Mouse (Mus musculus) MEL (cell line): Measurements from ENCODE around the gene Sox5. TPM values are rescaled to one million over a fixed set of nuclear protein-coding genes. Genes with fewer than 3 reads are reported as not detected.

Experiments
- DNase-seq: peaks from one replicate; pipeline ENCODE4 v3.0.0; 2011; ENCODE audit warnings: low read depth, low spot score
- H3K27ac ChIP-seq: 2 replicates; pipeline ENCODE4 v1.5.1; 2012; ENCODE audit warnings: low read depth, mild to moderate bottlenecking, control low read depth, low read length, moderate library complexity; ENCODE audit not compliant: control insufficient read depth
- H3K27me3 ChIP-seq, 2 experiments: fragments of 150-350 bp in 1 of 2; sonication (generic) in 1 of 2; 2 replicates each; pipeline ENCODE4 v1.6.1; 2012; ENCODE audit warnings: low read length in 2 of 2, mild to moderate bottlenecking in 2 of 2, improper control_type of control experiment in 1 of 2, moderate library complexity in 1 of 2; ENCODE audit not compliant: insufficient read depth in 2 of 2, control insufficient read depth in 1 of 2
- H3K36me3 ChIP-seq, 2 experiments: 2 replicates each; pipeline ENCODE4 v1.6.1; 2012 to 2014; ENCODE audit warnings: low read length in 2 of 2, improper control_type of control experiment in 1 of 2, inconsistent platforms in 1 of 2, mild to moderate bottlenecking in 1 of 2; ENCODE audit not compliant: insufficient read depth in 2 of 2, control insufficient read depth in 1 of 2
- H3K4me1 ChIP-seq, 2 experiments: fragments of 150-350 bp in 1 of 2; sonication (generic) in 1 of 2; 2 replicates each; pipeline ENCODE4 v1.6.1; 2012; ENCODE audit warnings: low read length in 2 of 2, improper control_type of control experiment in 1 of 2, mild to moderate bottlenecking in 1 of 2; ENCODE audit not compliant: insufficient read depth in 2 of 2, control insufficient read depth in 1 of 2
- H3K4me3 ChIP-seq, 2 experiments: fragments of 150-350 bp in 1 of 2; sonication (generic) in 1 of 2; 2 replicates each; pipeline ENCODE4 v1.5.1; 2012; ENCODE audit warnings: low read depth in 2 of 2, low read length in 2 of 2, mild to moderate bottlenecking in 2 of 2, moderate library complexity in 2 of 2, control low read depth in 1 of 2, improper control_type of control experiment in 1 of 2; ENCODE audit not compliant: control insufficient read depth in 1 of 2, insufficient read depth in 1 of 2
- H3K79me2 ChIP-seq: 2 replicates; pipeline ENCODE4 v1.6.1; 2012; ENCODE audit warnings: mild to moderate bottlenecking, low read length, moderate library complexity; ENCODE audit not compliant: control insufficient read depth, poor library complexity, insufficient read depth
- H3K9ac ChIP-seq: 2 replicates; pipeline ENCODE4 v1.6.1; 2012; ENCODE audit warnings: low read depth, mild to moderate bottlenecking, control low read depth, low read length, moderate library complexity; ENCODE audit not compliant: control insufficient read depth, poor library complexity, severe bottlenecking
- H3K9me3 ChIP-seq: fragments of 150-350 bp; sonication (generic); replicated peaks from 2 replicates; pipeline ENCODE4 v1.6.1; 2012; ENCODE audit warnings: mild to moderate bottlenecking, low read length, improper control_type of control experiment, moderate library complexity; ENCODE audit not compliant: insufficient read depth
- CHD1 ChIP-seq: IDR thresholded peaks from 2 replicates; pipeline ENCODE4 v1.6.1; 2012; ENCODE audit warnings: low read depth, mild to moderate bottlenecking, inconsistent platforms, low read length, improper control_type of control experiment
- CTCF ChIP-seq, 3 experiments: IDR thresholded peaks in 2 of 3; conservative IDR thresholded peaks in 1 of 3; 2 replicates each; pipeline ENCODE4 v1.5.1; 2011 to 2012; ENCODE audit warnings: low read length in 3 of 3, low read depth in 2 of 3, mild to moderate bottlenecking in 2 of 3, improper control_type of control experiment in 1 of 3, inconsistent platforms in 1 of 3, mixed read lengths in 1 of 3, moderate library complexity in 1 of 3; ENCODE audit not compliant: control insufficient read depth in 1 of 3, insufficient read depth in 1 of 3, poor library complexity in 1 of 3, severe bottlenecking in 1 of 3
- ELF1 ChIP-seq: IDR thresholded peaks from 2 replicates; pipeline ENCODE4 v1.6.1; 2014; ENCODE audit warnings: low read depth, mild to moderate bottlenecking, inconsistent platforms, low read length, improper control_type of control experiment, moderate library complexity
- ETS1 ChIP-seq: IDR thresholded peaks from 2 replicates; pipeline ENCODE4 v1.6.1; 2012; ENCODE audit warnings: low read depth, mild to moderate bottlenecking, inconsistent platforms, low read length, improper control_type of control experiment, moderate library complexity
- HCFC1 ChIP-seq: IDR thresholded peaks from 2 replicates; pipeline ENCODE4 v1.6.1; 2012; ENCODE audit warnings: low read depth, mild to moderate bottlenecking, inconsistent platforms, low read length, improper control_type of control experiment, moderate library complexity
- KAT2A ChIP-seq: conservative IDR thresholded peaks from 2 replicates; pipeline ENCODE4 v1.6.1; 2012; ENCODE audit warnings: low read depth, low read length, improper control_type of control experiment, inconsistent platforms
- MAFK ChIP-seq: IDR thresholded peaks from 2 replicates; pipeline ENCODE4 v1.6.1; 2011; ENCODE audit warnings: low read depth, mild to moderate bottlenecking, low read length, improper control_type of control experiment, borderline replicate concordance
- MXI1 ChIP-seq: IDR thresholded peaks from 2 replicates; pipeline ENCODE4 v1.6.1; 2011; ENCODE audit warnings: mild to moderate bottlenecking, low read depth, low read length, improper control_type of control experiment
- MYB ChIP-seq: IDR thresholded peaks from 2 replicates; pipeline ENCODE4 v1.6.1; 2011; ENCODE audit warnings: mild to moderate bottlenecking, low read depth, low read length, improper control_type of control experiment
- NELFE ChIP-seq: IDR thresholded peaks from 2 replicates; pipeline ENCODE4 v1.6.1; 2011; ENCODE audit warnings: low read depth, low read length, improper control_type of control experiment
- NRF1 ChIP-seq: IDR thresholded peaks from 2 replicates; pipeline ENCODE4 v1.6.1; 2014; ENCODE audit warnings: low read depth, mild to moderate bottlenecking, inconsistent platforms, low read length, improper control_type of control experiment, moderate library complexity; ENCODE audit not compliant: poor library complexity, insufficient read depth, severe bottlenecking
- POLR2A ChIP-seq, 2 experiments: IDR thresholded peaks; 2 replicates each; pipeline ENCODE4 v1.6.1; 2011 to 2012; ENCODE audit warnings: low read length in 2 of 2, mild to moderate bottlenecking in 2 of 2, control low read depth in 1 of 2, improper control_type of control experiment in 1 of 2, low read depth in 1 of 2, moderate library complexity in 1 of 2; ENCODE audit not compliant: control insufficient read depth in 1 of 2, insufficient read depth in 1 of 2, poor library complexity in 1 of 2
- POLR2AphosphoS5 ChIP-seq: IDR thresholded peaks from 2 replicates; pipeline ENCODE4 v1.6.1; 2012; ENCODE audit warnings: low read depth, borderline replicate concordance, mild to moderate bottlenecking, inconsistent platforms, low read length, moderate library complexity, mixed read lengths
- RAD21 ChIP-seq: IDR thresholded peaks from 2 replicates; pipeline ENCODE4 v1.6.1; 2011; ENCODE audit warnings: mild to moderate bottlenecking, low read depth, low read length, improper control_type of control experiment
- SIN3A ChIP-seq: IDR thresholded peaks from 2 replicates; pipeline ENCODE4 v1.6.1; 2012; ENCODE audit warnings: low read length, improper control_type of control experiment, inconsistent platforms
- SMC3 ChIP-seq: IDR thresholded peaks from 2 replicates; pipeline ENCODE4 v1.6.1; 2011; ENCODE audit warnings: low read depth, low read length, improper control_type of control experiment
- TBP ChIP-seq: IDR thresholded peaks from 2 replicates; pipeline ENCODE4 v1.8.0; 2011; ENCODE audit warnings: low read depth, low read length, improper control_type of control experiment
- USF2 ChIP-seq, 2 experiments: IDR thresholded peaks; 2 replicates each; pipeline ENCODE4 v1.6.1; 2011 to 2012; ENCODE audit warnings: improper control_type of control experiment in 2 of 2, low read length in 2 of 2, borderline replicate concordance in 1 of 2, inconsistent platforms in 1 of 2, low read depth in 1 of 2, mild to moderate bottlenecking in 1 of 2; ENCODE audit not compliant: insufficient read depth in 1 of 2
- ZC3H11A ChIP-seq: IDR thresholded peaks from 2 replicates; pipeline ENCODE4 v1.6.1; 2012; ENCODE audit warnings: low read depth, mild to moderate bottlenecking, inconsistent platforms, low read length, improper control_type of control experiment
- ZNF384 ChIP-seq: IDR thresholded peaks from 2 replicates; pipeline ENCODE4 v1.6.1; 2012; ENCODE audit warnings: low read depth, mild to moderate bottlenecking, inconsistent platforms, low read length, improper control_type of control experiment
- polyA plus RNA-seq, 2 experiments: library from polyadenylated mRNA; stranded (reverse) in 1 of 2; unstranded in 1 of 2; fragments of >175 nt in 1 of 2; fragments of >200 nt in 1 of 2; gene quantifications; 2 replicates each; pipeline versions ENCODE4 v1.2.1 to v1.2.4; 2012; ENCODE audit warnings: low replicate concordance in 2 of 2, low read depth in 1 of 2; ENCODE audit not compliant: insufficient read length in 2 of 2, insufficient read depth in 1 of 2, missing spikeins in 1 of 2
- total RNA-seq: library from RNA; depleted of rRNA; stranded (reverse); fragments of 300-350 nt; gene quantifications from 2 replicates; pipeline ENCODE4 v1.2.3, GENCODE M21; 2012

The Sox5 gene
- total and polyA plus RNA-seq, 3 experiments, result 0.19 to 3.0 TPM; not detected in 1

- TF ChIP-seq TBP, result no peak
- TF ChIP-seq SIN3A, result no peak
- no peak for TF ChIP-seq ZNF384
- TF ChIP-seq POLR2A (IDR thresholded peaks at IDR 0.05; ENCODE audit: control insufficient read depth in 1 of 2, insufficient read depth in 1 of 2, low read depth in 1 of 2, low read length in 2 of 2, poor library complexity in 1 of 2), result no peak
- no peak for TF ChIP-seq NRF1
- TF ChIP-seq ETS1, result no peak
- no peak for TF ChIP-seq CTCF (IDR thresholded peaks at IDR 0.05 in 2 of 3, conservative IDR thresholded peaks at IDR 0.05 in 1 of 3; ENCODE audit: control insufficient read depth in 1 of 3, insufficient read depth in 1 of 3, low read depth in 2 of 3, low read length in 3 of 3, poor library complexity in 1 of 3, severe bottlenecking in 1 of 3)
- TF ChIP-seq, all 39 proteins: peak for 0
- no peaks in the 10 kb centered on the region for H3K9me3 ChIP-seq
Observed at GRCm38 (mm10) chr6:144136894-144137293, 644.9 kb downstream of the Sox5 start.

GRCm38 (mm10) chr6:144129927-144130326 is 651.9 kb downstream of the Sox5 start:
- TF ChIP-seq ZC3H11A (no peak), MAFK (no peak), NRF1 (no peak), CHD1 (no peak), TBP (no peak), KAT2A (no peak), NELFE (no peak), MYB (no peak), HCFC1 (no peak), ELF1 (no peak), SMC3 (no peak), CTCF (IDR thresholded peaks at IDR 0.05 in 2 of 3, conservative IDR thresholded peaks at IDR 0.05 in 1 of 3; ENCODE audit: control insufficient read depth in 1 of 3, insufficient read depth in 1 of 3, low read depth in 2 of 3, low read length in 3 of 3, poor library complexity in 1 of 3, severe bottlenecking in 1 of 3) (no peak), MXI1 (no peak), USF2 (IDR thresholded peaks at IDR 0.05; ENCODE audit: borderline replicate concordance in 1 of 2, insufficient read depth in 1 of 2, low read depth in 1 of 2, low read length in 2 of 2) (no peak), ETS1 (no peak), POLR2AphosphoS5 (no peak), RAD21 (no peak)
- Histone ChIP-seq H3K27ac (no peak overlapping the region), H3K36me3 (no peaks in the 10 kb centered on the region), H3K4me3 (no peak overlapping the region), H3K4me1 (no peaks in the 10 kb centered on the region), H3K9me3 (no peaks in the 10 kb centered on the region), H3K27me3 (no peaks in the 10 kb centered on the region), H3K79me2 (no peaks in the 10 kb centered on the region), H3K9ac (no peak overlapping the region)
- DNase-seq, result no peak

More at GRCm38 (mm10) chr6:144136894-144137293, 644.9 kb downstream of the Sox5 start:
- H3K4me1 ChIP-seq, result no peaks in the 10 kb centered on the region
- no peaks in the 10 kb centered on the region for H3K36me3 ChIP-seq
- H3K27ac ChIP-seq, result no peak overlapping the region
- no peak overlapping the region for H3K4me3 ChIP-seq
- no peak overlapping the region for H3K9ac ChIP-seq
- no peaks in the 10 kb centered on the region for H3K79me2 ChIP-seq
- H3K27me3 ChIP-seq, result no peaks in the 10 kb centered on the region
- DNase-seq, result no peak
